Mouse (Mus musculus) heart, postnatal 0 days (tissue): ENCODE measurements around the gene Mark2.

Experiments
- CTCF ChIP-seq: IDR thresholded peaks from 2 replicates; pipeline ENCODE4 v1.5.1; 2016; ENCODE audit warnings: antibody characterized with exemption, control low read depth, low read depth
- EP300 ChIP-seq: IDR thresholded peaks from 2 replicates; pipeline ENCODE4 v1.6.1; 2016; ENCODE audit warnings: antibody characterized with exemption, low read depth

DNA sequence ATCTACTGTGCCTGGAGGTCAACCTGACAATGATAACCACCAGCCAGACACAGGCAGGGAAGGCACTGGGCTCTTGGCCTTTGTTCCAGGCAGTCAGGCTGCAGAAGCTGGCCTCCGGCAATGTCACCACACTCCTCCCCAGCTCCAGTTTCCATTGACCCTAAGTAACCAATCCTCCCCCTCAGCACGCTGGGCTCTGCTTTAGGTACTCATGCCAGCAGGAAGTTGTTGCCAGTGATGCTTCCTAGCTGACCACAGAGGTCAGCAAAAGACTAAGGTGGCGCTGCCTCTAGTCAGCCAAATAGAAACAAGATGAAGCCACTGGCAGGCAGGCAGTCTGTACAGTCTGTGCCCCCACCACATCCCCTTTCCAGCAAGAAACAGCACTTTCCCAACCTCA, 34.7 kb downstream of the Mark2 start:
- TF ChIP-seq CTCF = no peak
- TF ChIP-seq EP300 = no peak
